Mouse (Mus musculus) urinary bladder, postnatal 36 days (tissue): ENCODE measurements around the gene Crebbp.
"Not testable (repeated sequence)": the region's sequence is repeated elsewhere in the genome, so short reads cannot be mapped to it uniquely, and the experiment has no call there.

Experiments used
- DNase-seq, 2 experiments: peaks; one replicate each; pipeline ENCODE4 v3.0.0; 2022; ENCODE audit warnings: low spot score in 2 of 2, mixed read lengths in 1 of 2

The Crebbp gene

DNA sequence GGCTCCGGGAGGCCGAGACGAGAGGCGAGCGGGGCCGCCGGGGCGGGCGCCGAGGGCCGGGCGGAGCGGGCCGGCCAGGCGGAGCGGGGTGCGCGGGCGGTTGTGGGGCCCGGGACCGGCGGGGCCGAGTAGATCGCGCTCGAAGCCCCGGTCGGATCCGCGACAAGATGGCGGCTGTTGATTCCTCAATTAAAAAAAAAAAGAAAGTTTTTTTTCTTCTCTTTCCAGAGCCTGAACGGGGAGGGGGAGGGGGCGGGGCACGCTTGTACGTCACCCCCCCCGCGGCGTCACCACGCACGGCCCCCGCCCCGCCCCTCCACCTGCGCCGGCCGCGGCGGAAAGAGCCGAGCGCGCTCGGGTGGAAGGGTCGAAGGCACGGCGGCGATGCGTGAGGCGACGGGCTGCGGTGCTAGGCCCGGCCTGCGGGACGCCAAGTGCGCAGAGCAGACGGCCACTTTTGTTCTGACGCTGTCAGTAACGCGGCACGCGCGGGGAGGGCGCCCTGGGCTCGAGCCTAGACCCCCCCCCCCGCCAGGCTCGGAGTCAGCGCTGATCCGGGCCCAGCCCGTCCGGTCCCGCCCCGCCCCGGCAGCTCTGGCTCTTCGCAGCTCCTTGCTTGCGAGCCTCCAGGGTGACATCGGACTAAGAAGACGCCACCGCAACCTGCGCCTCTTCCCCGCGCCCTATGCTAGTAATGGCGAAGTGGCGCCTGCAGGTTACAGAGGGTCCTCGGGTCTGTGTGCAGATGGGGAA lies at the start of gene Crebbp:
Gene Crebbp, minus strand, starts transcription at position 199 of the 753 bp plus-strand sequence.
- peak; percentile 83 to 84 for DNase-seq

GRCm38 (mm10) chr16:4263486-4263885 lies 49.7 kb upstream of the Crebbp start:
- no peak for DNase-seq

DNA sequence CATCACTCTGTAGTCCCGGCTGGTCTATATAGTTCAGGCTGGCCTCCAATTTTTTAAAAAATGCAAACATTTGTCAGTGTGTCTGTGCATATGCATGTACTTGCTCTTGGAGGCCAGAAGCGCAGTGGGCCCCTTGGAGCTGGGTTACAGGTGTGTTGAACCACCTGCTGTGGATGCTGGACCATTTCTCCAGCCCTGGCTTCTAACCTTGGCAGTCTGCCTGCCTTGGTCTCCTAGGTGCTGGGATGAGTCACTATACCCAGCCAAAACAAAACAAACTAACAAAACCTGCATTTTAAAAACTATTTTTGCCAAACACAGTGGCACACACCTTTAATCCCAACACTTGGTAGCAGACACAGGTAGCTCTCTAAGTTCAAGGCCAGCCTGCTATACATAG lies 43.7 kb upstream of the Crebbp start:
- no peak for DNase-seq

DNA sequence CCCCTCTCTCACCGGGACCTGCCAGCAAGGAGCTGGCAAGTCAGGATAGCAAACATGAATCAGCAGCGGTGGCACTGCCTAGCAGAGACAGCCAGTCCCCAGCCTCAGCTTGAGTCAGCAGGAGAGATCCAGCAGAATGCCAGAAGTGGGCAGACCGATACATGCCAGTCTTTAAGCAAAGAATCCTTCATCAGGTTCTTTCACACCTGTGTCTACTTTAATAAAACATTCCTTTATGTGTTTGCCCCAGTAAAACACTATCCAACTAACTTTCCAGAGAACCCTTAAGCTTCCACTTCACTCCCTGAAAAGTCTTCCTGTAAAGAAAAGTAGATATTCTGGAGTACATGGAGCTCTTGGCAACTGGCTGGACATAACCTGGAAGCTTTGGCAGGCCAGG lies 35.0 kb upstream of the Crebbp start:
- no peak for DNase-seq

- DNase-seq = not testable (repeated sequence)
Measured at GRCm38 (mm10) chr16:4245241-4245640, 31.4 kb upstream of the Crebbp start.

DNA sequence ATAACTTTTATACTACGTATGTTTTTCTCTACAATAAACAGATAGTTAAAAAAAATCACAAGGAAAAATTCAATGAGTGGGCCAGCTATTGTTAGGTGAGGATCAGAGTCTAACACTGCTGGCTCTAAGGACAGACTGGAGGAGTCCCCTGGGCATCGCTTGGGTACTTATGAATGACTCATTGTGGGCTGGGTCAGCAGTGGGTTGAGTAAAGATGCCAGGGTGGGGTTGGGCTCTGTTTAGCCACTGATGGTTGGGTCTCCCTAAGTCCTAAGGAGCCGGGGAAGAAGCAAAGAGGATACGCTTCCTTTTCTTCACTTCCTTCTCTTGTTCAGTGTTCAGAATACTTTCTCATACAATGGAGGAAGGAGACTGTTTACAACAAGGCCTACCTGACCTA lies 22.3 kb upstream of the Crebbp start:
- DNase-seq = no peak

GRCm38 (mm10) chr16:4235587-4235986 lies 21.8 kb upstream of the Crebbp start:
- DNase-seq = no peak

DNA sequence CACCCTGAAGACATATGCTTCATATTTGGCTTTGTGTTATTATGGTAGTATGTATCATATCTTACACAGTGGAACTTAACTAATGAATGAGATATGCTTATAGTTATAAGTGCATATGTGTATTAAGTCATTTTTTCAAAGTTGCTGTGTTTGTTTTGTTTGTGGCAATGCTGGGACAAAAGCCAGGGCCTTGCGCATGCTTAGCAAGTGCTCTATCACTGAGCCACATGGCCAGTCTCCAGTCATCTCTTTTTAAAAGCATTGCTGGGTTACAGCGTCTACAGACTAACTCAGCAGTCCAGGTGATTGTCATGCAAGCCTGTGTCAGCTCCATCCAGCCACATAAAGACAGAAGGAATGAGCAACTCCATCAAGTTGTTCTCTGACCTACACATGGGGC lies 12.0 kb upstream of the Crebbp start:
- no peak for DNase-seq

DNA sequence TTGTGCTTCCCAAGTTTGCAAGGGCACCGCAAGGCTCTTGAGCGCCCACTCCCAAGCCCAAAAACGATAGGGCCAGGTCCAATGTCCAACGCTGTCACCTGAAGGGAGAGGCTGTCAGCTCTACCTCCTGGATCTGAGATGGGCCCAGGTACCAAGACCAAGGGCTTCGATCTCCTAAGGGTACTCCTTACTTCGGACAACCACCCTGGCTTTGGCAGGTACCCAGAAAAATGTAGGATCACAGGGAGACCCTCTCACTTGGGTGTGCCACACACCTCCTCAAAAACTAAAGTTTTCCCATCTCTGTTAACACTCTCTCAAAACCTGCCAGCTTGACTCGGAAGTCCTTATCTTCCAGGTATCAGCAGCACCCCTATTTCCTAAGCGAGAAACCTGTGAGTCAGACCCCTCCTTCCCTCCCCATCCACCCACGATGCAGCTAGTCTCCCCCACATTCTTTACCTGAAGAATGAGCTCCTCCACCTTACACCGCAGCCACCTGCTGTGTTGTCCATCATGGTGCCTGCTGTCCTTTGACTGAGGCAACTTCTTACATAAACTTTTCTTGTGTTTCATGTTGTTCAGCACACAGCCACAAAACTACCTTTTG lies 939 bp upstream of the Crebbp start:
- DNase-seq = no peak

DNA sequence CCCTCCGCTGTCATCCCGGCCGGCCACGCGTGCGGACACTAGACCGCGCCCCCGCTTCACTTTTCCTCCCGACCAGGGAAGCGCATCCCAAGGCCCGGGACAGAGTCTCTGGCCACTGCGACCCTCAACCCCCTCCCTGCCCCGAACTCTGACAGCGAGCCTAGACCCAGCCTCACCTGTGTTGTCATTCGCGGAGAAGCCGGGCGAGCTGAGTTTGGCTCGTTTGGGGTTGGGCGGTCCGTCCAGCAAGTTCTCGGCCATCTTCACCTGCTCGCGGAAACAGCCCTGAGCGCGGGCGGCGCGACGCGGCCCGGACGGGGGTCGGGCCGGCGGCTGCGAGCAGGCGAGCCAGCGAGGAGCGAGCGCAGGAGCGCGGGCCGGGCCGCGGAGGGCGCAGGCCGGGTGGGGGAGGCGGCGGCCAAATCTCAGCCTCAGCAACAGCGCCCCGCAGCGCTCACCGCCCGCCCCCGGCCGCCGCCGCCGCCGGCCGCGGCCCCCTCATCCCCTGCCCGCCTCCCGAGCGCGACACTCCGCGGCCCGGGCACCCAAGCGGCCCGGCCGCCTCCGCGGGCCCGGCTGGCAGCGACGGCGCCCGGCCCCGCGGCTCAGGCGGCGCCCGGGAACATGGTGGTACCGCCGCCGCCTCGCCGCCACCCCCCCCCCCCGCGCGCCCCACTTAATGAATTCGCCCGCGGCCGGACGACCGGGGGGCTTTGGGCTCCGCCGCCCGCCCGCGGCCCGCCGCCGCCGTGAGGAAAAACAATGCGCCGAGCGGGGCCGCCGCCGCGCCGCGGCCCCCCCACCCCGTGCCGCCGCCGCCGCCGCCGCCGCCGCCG lies 616 bp downstream of the Crebbp start:
- DNase-seq = peak; percentile 43 to 62

GRCm38 (mm10) chr16:4212167-4212962 lies 1.4 kb downstream of the Crebbp start:
- DNase-seq = no peak

DNA sequence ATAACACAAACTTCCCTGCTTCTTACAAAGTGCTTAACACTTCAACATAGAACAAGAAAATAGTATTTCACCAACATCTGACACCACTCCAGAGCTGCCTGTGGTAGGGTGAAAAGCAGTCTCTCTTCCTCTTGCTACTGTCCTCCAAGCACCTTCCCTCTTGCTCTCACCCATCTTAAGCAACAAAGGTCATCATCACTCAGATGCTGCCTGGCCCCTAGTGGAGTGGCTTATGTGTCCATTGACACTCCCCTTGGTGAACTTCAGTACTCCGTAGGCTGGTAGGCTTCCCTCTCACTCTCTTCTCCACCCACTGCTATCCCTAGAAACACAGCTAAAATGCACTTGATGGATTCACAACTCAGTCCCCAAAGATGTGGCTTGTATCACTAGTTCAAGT lies 3.5 kb downstream of the Crebbp start:
- no peak for DNase-seq

- DNase-seq = no peak
Measured at GRCm38 (mm10) chr16:4203592-4203991, 10.2 kb downstream of the Crebbp start.

DNA sequence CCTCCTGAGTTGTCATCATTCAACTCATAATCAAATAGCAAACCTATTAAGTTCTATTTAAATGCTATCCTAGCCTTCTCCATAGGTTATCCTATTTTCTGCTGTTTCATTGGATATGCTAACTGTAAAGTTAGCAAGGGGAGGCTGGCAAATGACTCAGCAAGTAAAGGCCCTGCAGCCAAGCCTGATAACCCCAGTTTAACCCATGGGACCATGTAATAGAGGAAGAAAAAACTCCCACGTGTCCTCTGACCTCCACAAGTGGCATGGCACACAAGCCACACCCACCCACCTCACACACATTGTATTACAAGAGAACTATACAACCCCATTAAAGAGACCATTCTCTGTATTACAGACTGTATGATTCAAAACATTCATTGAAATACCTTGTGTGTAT lies 13.8 kb downstream of the Crebbp start:
- DNase-seq = no peak

DNA sequence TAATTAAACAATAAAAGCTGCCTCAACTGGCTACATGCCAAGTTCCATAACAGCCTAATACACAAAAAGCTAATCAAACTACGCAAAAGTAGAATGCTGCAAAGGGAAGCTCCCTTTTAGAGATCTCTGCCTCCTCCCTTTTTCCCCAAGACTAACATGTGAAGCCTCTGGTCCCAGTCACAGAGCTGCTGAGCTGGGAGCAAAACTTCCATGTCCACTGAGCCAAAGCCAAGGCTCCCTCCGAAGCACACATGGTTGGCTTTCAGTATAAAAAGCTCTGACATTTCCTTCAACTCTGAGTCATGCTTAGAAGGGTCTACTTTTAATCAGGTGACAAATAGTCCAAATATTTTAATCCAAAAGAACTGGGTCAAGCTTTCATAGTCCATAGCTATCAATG lies 14.2 kb downstream of the Crebbp start:
- no peak for DNase-seq

DNA sequence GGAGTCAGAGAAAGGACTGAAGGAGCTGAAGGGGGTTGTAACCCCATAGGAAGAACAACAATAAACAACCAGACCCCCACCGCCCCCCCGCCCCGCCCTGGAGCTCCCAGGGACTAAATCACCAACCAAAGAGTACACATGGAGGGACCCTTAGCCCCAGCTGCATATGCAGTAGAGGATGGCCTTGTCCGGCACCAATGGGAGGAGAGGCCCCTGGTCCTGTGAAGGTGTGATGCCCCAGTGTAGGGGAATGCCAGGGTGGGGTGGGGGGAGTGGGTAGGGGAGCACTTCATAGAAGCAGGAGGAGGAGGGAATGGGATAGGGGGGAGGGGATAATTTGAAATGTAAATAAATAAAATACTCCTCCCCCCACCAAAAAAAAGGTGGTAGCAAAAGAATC lies 15.8 kb downstream of the Crebbp start:
- no peak for DNase-seq

DNA sequence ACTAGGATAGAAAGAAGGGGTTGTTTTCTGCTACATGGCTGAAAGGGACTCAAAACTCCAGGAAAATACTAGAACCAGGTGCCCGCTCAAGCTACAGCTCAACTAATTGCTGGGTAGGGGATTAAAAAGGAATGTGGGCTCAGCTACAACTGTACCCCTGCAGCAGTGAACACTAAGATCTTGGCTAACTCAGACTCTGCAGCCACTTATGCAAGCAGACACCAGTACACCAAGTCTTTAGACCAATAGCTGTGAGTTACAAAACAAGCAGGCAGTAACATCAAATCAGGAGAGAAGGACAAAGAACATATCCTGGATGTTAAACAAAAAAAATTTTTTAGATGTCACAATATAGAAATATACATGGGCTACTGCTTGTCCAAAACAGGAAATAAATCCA lies 23.6 kb downstream of the Crebbp start:
- no peak for DNase-seq

GRCm38 (mm10) chr16:4175134-4175533 lies 38.7 kb downstream of the Crebbp start:
- no peak for DNase-seq

DNA sequence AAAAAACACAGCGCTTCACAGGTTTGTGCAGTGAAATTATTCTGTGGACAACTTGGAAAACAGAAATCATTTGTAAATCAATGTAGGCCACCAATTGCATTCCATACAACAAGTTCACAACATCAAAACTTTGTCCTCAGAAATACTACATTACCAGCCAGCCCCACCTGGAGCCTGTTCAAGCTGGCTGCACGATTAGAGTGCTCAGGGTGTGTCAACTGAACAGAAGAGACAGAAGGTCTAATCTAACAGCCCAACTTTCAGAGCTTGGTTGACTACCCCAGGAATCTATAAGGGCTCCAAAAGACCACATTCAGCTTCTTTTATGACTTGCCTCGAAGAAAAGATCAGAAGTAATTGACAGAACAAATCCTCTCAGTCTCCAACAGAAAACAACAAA lies 44.3 kb downstream of the Crebbp start:
- DNase-seq = no peak

DNA sequence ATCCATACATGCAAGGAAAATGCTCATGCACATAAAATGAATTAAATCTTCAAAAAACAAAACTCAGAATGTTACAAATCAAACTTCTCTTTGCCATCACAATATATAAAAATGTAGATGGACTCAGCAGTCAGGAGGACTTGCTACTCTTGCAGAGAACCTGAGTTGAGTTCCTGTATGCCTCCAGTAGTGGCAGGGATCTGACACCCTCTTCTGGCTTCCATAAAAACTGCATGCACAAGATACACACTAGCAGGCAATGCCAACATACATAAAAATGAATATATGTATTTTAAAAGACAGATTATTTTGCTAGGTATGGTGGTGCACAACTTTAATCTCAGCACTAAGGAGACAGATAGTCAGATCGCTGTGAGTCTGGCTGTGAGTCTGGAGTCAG lies 45.3 kb downstream of the Crebbp start:
- DNase-seq = no peak

- no peak for DNase-seq
Measured at GRCm38 (mm10) chr16:4160898-4161247, 52.9 kb downstream of the Crebbp start.
